Mouse (Mus musculus): ENCODE measurements around the gene Ddx58.

Ddx58 gene

DNA sequence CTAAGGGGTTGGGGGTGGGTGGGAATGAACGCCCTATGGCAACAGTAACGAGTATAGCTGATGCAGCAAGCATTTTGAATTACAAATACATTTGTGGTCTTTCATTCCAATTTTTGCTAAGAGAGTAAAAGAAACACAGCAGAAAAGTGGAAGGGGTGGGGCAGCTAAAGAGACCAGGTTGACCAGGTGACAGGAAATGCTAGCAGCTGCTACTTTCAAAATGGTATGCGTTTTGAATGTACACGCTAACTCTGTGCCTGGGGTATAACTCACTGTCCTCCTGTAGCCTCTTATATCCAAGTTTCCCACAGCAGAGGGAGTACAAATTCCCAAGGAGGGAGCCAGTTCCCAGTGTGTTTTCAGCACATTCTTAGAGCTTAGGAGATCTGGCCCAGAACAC is 2.8 kb downstream of the Ddx58 start:
- in situ Hi-C loops (cut with MboI, MseI): no loop called here

- in situ Hi-C loops (cut with MboI, MseI): loop anchor here (5.0 kb wide), 1 partner anchor 48 kb away; no protein-coding TSS in a partner anchor
These were observed 5.4 kb downstream of the Ddx58 start for GRCm38 (mm10) chr4:40234256-40234655.

DNA sequence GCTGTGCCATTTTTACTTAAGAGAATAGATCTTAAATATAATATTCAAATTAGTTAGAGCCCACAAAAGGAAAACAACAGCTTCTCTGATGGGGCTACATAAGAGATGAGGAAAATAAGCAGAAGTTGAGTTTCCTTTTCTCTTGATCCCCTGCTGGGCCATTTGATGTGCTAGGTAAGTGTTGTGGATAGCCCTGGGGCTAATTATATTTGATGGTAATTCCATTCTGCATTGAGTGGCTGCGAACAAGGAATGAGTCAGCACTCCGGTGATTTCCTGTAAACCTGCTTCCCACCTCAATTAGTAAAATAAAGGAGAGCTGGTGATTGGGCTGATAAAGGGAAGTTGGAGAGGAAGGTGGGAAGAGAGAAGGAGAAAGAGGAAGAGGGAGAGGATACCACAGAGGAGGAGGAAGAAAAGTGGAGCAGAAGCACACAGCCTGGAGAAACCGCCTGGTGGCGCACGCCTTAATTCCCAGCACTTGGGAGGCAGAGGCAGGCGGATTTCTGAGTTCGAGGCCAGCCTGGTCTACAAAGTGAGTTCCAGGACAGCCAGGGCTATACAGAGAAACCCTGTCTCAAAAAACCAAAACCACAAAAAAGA is 6.5 kb downstream of the Ddx58 start:
- in situ Hi-C loops (cut with MboI, MseI): loop anchor here (5.0 kb wide), 1 partner anchor 49 kb away; no protein-coding TSS in a partner anchor

- in situ Hi-C loops (cut with MboI, MseI): loop anchor here (5.0 kb wide), 1 partner anchor 53 kb away; no protein-coding TSS in a partner anchor
These were observed 9.9 kb downstream of the Ddx58 start for GRCm38 (mm10) chr4:40229723-40230122.

DNA sequence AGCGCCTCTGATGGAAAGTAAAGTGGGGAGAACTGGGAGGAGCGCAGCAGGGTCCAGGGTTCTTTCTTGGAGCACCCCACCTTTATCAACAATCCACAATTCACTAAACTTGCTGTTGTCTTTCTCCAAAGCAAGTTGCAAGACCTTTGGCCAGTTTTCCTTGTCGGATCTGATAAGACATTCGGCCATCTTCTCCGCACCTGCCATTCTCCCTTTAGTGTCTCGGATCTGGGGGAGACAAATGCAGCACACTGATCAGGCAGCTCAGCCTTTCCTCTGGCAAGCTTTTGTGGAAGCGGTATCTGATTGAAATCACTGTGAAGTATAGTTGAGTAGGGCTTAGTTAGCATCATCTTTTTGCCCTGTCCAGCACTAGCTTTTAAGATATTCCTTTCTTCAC is 11.7 kb downstream of the Ddx58 start:
- in situ Hi-C loops (cut with MboI, MseI): no loop called here

- in situ Hi-C loops (cut with MboI, MseI): no loop called here
These were observed 12.5 kb downstream of the Ddx58 start for GRCm38 (mm10) chr4:40227131-40227530.

GRCm38 (mm10) chr4:40226095-40226494 is 13.5 kb downstream of the Ddx58 start:
- in situ Hi-C loops (cut with MboI, MseI): no loop called here

GRCm38 (mm10) chr4:40221876-40222585 is 17.6 kb downstream of the Ddx58 start:
- in situ Hi-C loops (cut with MboI, MseI): no loop called here

DNA sequence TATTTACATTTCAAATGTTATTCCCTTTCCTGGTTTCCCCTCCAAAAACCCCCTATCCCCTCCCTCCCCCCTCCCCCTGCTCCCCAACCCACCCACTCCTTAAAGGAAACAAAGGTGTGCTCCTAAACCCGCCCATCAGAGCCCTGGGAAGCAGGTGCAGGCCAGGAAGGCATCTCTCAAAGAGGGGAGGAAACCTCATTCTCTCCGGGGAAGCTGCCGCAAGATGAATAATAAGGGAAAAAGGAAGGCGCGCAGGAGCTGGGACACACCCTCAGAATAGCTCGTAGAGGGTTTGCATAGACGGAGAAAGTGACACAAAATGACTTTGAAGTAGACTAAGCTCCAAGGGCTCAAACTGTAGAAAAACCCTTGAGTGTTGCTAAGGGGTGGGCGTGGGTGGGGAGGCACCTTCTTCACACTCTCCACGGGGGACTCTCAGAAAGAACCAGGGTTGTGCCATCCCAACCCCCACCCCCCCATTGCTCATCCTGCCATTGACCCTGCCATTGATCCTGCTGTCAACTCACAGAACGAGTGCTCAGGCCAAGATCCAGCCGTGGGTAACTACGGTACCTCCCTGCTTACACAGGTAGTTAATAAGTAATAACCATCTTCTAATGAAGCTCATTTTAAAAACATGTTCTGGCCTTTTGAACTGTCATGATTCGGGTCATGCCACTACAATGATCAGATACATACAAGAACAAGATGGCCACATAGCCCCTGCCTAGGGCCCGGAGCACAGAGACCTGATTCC is 18.4 kb downstream of the Ddx58 start:
- in situ Hi-C loops (cut with MboI, MseI): no loop called here

- in situ Hi-C loops (cut with MboI, MseI): no loop called here
These were observed 19.2 kb downstream of the Ddx58 start for GRCm38 (mm10) chr4:40220437-40220836.

DNA sequence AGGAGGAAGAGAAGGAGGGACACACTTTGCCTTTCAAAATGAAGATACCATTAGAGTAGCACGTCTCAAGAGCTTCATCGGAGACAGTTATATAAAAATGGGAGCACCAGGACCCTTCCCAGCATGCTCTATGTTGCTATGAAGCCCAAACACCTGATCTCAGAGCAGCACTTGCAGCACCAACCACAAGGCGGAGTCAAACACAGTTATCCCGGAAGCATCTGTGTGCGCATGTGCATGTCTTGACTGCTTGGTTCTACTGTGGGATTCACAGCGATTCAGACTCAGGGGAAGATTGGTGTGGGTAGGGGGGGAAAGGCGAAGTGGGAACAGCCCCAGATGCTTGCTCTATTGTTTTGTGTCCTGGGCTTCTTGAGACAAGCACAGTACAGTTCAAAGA is 21.2 kb downstream of the Ddx58 start:
- in situ Hi-C loops (cut with MboI, MseI): loop anchor here (10.0 kb wide), 1 partner anchor 664 kb away; no protein-coding TSS in a partner anchor

DNA sequence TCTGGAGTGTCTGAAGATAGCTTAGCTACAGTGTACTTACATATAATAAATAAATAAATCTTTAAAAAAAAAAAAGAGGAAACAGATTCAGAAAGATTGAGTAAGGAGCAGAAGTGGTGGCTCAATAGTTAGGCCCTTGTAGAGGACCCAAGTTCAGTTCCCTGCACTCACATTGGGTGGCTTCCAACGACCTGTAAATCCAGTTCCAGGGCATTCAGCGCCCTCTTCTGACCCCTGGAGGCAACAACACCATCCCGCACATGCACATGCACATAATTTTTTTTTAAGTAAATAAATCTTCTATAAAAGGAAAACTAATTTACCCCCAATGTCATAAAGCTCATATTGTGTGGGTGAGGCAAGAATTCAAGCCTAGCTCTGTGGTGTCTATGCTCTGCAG is 21.7 kb downstream of the Ddx58 start:
- in situ Hi-C loops (cut with MboI, MseI): loop anchor here (10.0 kb wide), 1 partner anchor 663 kb away; no protein-coding TSS in a partner anchor

GRCm38 (mm10) chr4:40212177-40212576 is 27.5 kb downstream of the Ddx58 start:
- in situ Hi-C loops (cut with MboI, MseI): loop anchor here (10.0 kb wide), 1 partner anchor 657 kb away; no protein-coding TSS in a partner anchor

- in situ Hi-C loops (cut with MboI, MseI): no loop called here
These were observed 31.9 kb downstream of the Ddx58 start for GRCm38 (mm10) chr4:40207701-40208100.

- in situ Hi-C loops (cut with MboI, MseI): no loop called here
These were observed 34.3 kb downstream of the Ddx58 start for GRCm38 (mm10) chr4:40205231-40205903.

DNA sequence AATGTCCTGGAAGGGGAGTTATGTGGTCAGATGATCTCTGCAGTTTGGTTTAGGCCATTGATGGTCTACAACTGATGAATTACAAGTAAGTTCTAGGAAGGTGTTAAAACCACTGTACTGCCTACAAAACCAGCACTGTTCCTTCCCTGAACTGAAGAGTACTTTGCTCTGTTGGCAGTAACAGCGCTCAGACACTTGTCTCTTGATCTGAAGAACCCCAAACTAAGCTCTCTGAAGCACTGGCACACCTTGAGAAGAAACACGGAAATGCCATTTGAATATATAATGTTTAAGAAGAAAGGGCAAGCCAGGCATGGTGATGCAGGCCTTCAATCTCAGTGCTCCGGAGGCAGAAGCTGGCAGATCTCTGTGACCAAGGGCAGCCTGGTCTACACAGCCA is 35.3 kb downstream of the Ddx58 start:
- in situ Hi-C loops (cut with MboI, MseI): no loop called here

GRCm38 (mm10) chr4:40202205-40202604 is 37.4 kb downstream of the Ddx58 start:
- in situ Hi-C loops (cut with MboI, MseI): no loop called here

DNA sequence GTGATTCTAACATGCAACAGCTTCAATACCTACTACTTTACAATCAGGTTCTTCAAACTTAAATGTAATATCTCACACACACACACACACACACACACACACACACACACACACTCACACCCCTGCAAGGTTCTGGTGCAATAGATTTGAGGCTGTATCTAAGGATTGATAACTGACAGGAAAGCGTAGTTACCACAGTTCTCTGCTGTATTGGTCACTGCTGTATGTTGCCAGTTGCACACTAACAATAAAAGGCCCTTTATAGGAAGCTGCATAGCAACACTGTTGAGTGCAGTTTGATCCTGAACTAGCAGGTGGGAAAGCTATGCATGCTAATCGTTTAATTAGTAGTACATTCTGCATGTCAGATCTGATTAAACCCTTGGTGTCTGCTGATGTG is 44.3 kb downstream of the Ddx58 start:
- in situ Hi-C loops (cut with MboI, MseI): no loop called here

GRCm38 (mm10) chr4:40193461-40193860 is 46.2 kb downstream of the Ddx58 start:
- in situ Hi-C loops (cut with MboI, MseI): no loop called here

DNA sequence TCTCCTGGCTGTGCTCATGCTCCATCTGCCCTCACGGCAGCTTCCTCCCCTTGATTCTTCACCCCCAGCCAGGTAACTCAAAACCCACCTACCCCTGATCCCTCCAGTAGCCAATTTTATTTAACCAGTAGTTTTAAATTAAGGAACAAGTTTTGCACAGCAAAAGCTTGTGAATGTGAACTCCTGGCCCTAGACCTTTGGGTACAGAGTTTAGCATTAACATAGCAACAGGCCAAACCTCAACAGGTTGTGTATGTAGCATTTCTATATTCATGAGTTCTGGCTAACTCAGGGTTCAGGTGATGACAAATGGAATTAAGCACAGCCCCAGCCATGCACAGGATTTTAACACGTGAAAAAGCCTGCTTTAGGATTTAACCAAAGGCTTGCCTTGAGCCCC is 47.4 kb downstream of the Ddx58 start:
- in situ Hi-C loops (cut with MboI, MseI): no loop called here

- in situ Hi-C loops (cut with MboI, MseI): no loop called here
These were observed 51.7 kb downstream of the Ddx58 start for GRCm38 (mm10) chr4:40187956-40188355.

GRCm38 (mm10) chr4:40184470-40184869 is 55.2 kb downstream of the Ddx58 start:
- in situ Hi-C loops (cut with MboI, MseI): no loop called here
